Mouse (Mus musculus): ENCODE measurements around the gene Gsdma. TPM values are rescaled to one million over a fixed set of nuclear protein-coding genes. Genes with fewer than 3 reads are reported as not detected.
"Not testable (repeated sequence)": the region's sequence is repeated elsewhere in the genome, so short reads cannot be mapped to it uniquely, and the experiment has no call there.

Gsdma gene
- under 1 TPM; 0.83 to 0.89 TPM for total RNA-seq (2021)
- long read RNA-seq, experiment 1, partial matches to known transcripts = 2 of 2 reads
- long read RNA-seq, experiment 1, other reads (novel, unspliced or antisense) = 0 of 2 reads
- long read RNA-seq, experiment 2, partial matches to known transcripts = 1 of 1 reads
- long read RNA-seq, experiment 2, other reads (novel, unspliced or antisense) = 0 of 1 reads

- no peak for DNase-seq (ENCODE audit: low spot score)
Observed at GRCm38 (mm10) chr11:98664091-98664490, at the start of gene Gsdma. TSS of gene Gsdma (plus strand) at chr11:98664351.

- no peak for DNase-seq (ENCODE audit: low spot score)
Observed at GRCm38 (mm10) chr11:98620791-98621190, 43.4 kb upstream of the Gsdma start.

- DNase-seq (ENCODE audit: low spot score) = not testable (repeated sequence)
Observed at GRCm38 (mm10) chr11:98623981-98624380, 40.2 kb upstream of the Gsdma start.

- not testable (repeated sequence) for DNase-seq (ENCODE audit: low spot score)
Observed at GRCm38 (mm10) chr11:98624381-98624780, 39.8 kb upstream of the Gsdma start.

- no peak for DNase-seq (ENCODE audit: low spot score)
Observed at GRCm38 (mm10) chr11:98625611-98626410, 38.3 kb upstream of the Gsdma start, which contains the start of the genes Gm12355 and Gsdma3. TSS of gene Gm12355 (minus strand) at chr11:98625661. TSS of gene Gsdma3 (plus strand) at chr11:98626360.

- DNase-seq (ENCODE audit: low spot score) = no peak
Observed at GRCm38 (mm10) chr11:98628706-98629105, 35.4 kb upstream of the Gsdma start.

- no peak for DNase-seq (ENCODE audit: low spot score)
Observed at GRCm38 (mm10) chr11:98630646-98631045, 33.5 kb upstream of the Gsdma start.

GRCm38 (mm10) chr11:98635312-98635970, 28.7 kb upstream of the Gsdma start:
- DNase-seq (ENCODE audit: low spot score) = not testable (repeated sequence)

GRCm38 (mm10) chr11:98637501-98637900, 26.6 kb upstream of the Gsdma start:
- DNase-seq (ENCODE audit: low spot score) = no peak

- DNase-seq (ENCODE audit: low spot score) = no peak
Observed at GRCm38 (mm10) chr11:98640091-98640490, 24.1 kb upstream of the Gsdma start.

GRCm38 (mm10) chr11:98644757-98645156, 19.4 kb upstream of the Gsdma start:
- DNase-seq (ENCODE audit: low spot score) = no peak

- DNase-seq (ENCODE audit: low spot score) = no peak
Observed at GRCm38 (mm10) chr11:98645946-98646345, 18.2 kb upstream of the Gsdma start.

- no peak for DNase-seq (ENCODE audit: low spot score)
Observed at GRCm38 (mm10) chr11:98646459-98646858, 17.7 kb upstream of the Gsdma start, which contains the start of gene Gsdma2. TSS of gene Gsdma2 (plus strand) at chr11:98646759.

- peak; percentile 30 for DNase-seq (ENCODE audit: low spot score)
Observed at GRCm38 (mm10) chr11:98655076-98655475, 9.1 kb upstream of the Gsdma start.

GRCm38 (mm10) chr11:98660517-98660916, 3.6 kb upstream of the Gsdma start:
- DNase-seq (ENCODE audit: low spot score) = peak; percentile 28

- DNase-seq (ENCODE audit: low spot score) = no peak
Observed at GRCm38 (mm10) chr11:98668984-98669383, 4.8 kb downstream of the Gsdma start.

GRCm38 (mm10) chr11:98671284-98671815, 7.2 kb downstream of the Gsdma start:
- no peak for DNase-seq (ENCODE audit: low spot score)

GRCm38 (mm10) chr11:98671857-98672256, 7.7 kb downstream of the Gsdma start:
- DNase-seq (ENCODE audit: low spot score) = no peak

GRCm38 (mm10) chr11:98672482-98672881, 8.3 kb downstream of the Gsdma start:
- DNase-seq (ENCODE audit: low spot score) = no peak

- peak; percentile 52 for DNase-seq (ENCODE audit: low spot score)
Observed at GRCm38 (mm10) chr11:98673136-98673535, 9.0 kb downstream of the Gsdma start.

GRCm38 (mm10) chr11:98675829-98676363, 11.7 kb downstream of the Gsdma start:
- no peak for DNase-seq (ENCODE audit: low spot score)

- no peak for DNase-seq (ENCODE audit: low spot score)
Observed at GRCm38 (mm10) chr11:98680023-98680422, 15.9 kb downstream of the Gsdma start.
